Mouse (Mus musculus) forebrain, postnatal 0 days (tissue): ENCODE results near the gene Car14. TPM values are rescaled to one million over a fixed set of nuclear protein-coding genes. Genes with fewer than 3 reads are reported as not detected.
"Not testable (repeated sequence)": the region's sequence is repeated elsewhere in the genome, so short reads cannot be mapped to it uniquely, and the experiment has no call there.

Experiments used
- ATAC-seq: fragments of 200-750 bp; cut with Nextera tagmentation; 2 replicates; pipeline ENCODE4 v1.8.0; 2017; ENCODE audit warnings: mild to moderate bottlenecking, moderate library complexity
- DNase-seq: peaks from one replicate; pipeline ENCODE4 v3.0.0-alpha.2; 2015
- H3K27ac ChIP-seq: fragments of 300-500 bp; sonication (generic); 2 replicates; pipeline ENCODE4 v1.5.1; 2014; ENCODE audit warnings: low read depth, mild to moderate bottlenecking, antibody characterized with exemption, low read length, moderate library complexity, mixed read lengths
- H3K27me3 ChIP-seq: fragments of 300-500 bp; sonication (generic); 2 replicates; pipeline ENCODE4 v1.6.1; 2014; ENCODE audit warnings: mild to moderate bottlenecking, low read length, mixed read lengths; ENCODE audit not compliant: insufficient read depth
- H3K36me3 ChIP-seq: fragments of 300-500 bp; sonication (generic); 2 replicates; pipeline ENCODE4 v1.6.1; 2014; ENCODE audit warnings: mild to moderate bottlenecking, moderate library complexity; ENCODE audit not compliant: insufficient read depth
- H3K4me1 ChIP-seq: fragments of 300-500 bp; sonication (generic); 2 replicates; pipeline ENCODE4 v1.6.1; 2014; ENCODE audit warnings: antibody characterized with exemption; ENCODE audit not compliant: insufficient read depth
- H3K4me2 ChIP-seq: fragments of 300-500 bp; sonication (generic); 2 replicates; pipeline ENCODE4 v1.6.1; 2014; ENCODE audit warnings: low read depth, mild to moderate bottlenecking, moderate library complexity
- H3K4me3 ChIP-seq: fragments of 300-500 bp; sonication (generic); 2 replicates; pipeline ENCODE4 v1.5.1; 2014; ENCODE audit warnings: low read depth, low read length, mixed read lengths
- H3K9ac ChIP-seq: fragments of 300-500 bp; sonication (generic); 2 replicates; pipeline ENCODE4 v1.6.1; 2014; ENCODE audit warnings: mild to moderate bottlenecking
- H3K9me3 ChIP-seq: fragments of 300-500 bp; sonication (generic); 2 replicates; pipeline ENCODE4 v1.6.1; 2016; ENCODE audit warnings: low read length
- CTCF ChIP-seq: sonication (generic); IDR thresholded peaks from 2 replicates; pipeline ENCODE4 v1.5.1; 2016; ENCODE audit warnings: antibody characterized with exemption, control low read depth, low read depth
- WGBS: fragments of 180-500 bp; shearing (Covaris S2); extraction: QIAGEN DNeasy Blood & Tissue Kit; methylation state at CpG from one replicate; pipeline ENCODE4 v1.1.7; 2014; 5-methylcytosine and 5-hydroxymethylcytosine counted together
- polyA plus RNA-seq: library from polyadenylated mRNA; unstranded; fragments of >200 nt; fragmentation: Nextera tagmentation; extraction: Ambion mirVana; gene quantifications from 2 replicates; pipeline ENCODE4 v1.2.1, GENCODE M21; 2015
- total RNA-seq: library from RNA; depleted of rRNA; stranded (reverse); fragments of >200 nt; gene quantifications from 2 replicates; pipeline ENCODE4 v1.2.3, GENCODE M21; 2014

Gene Car14
- total and polyA plus RNA-seq, 2 experiments from 2014 or later, result 5.0 to 12.8 TPM

- H3K27me3 ChIP-seq, result 0 out of 2 replicates have a peak, but pooled peaks cover 4% of the 10 kb centered on the region
- H3K4me2 ChIP-seq, result no peak overlapping the region
- ATAC-seq (no peak), DNase-seq (no peak)
- H3K9me3 ChIP-seq, result no peaks in the 10 kb centered on the region
- TF ChIP-seq CTCF, result no peak
- no peak overlapping the region for H3K9ac ChIP-seq
- H3K27ac ChIP-seq, result no peak overlapping the region
- no peak overlapping the region for H3K4me3 ChIP-seq
- H3K4me1 ChIP-seq, result peaks cover 7% of the 10 kb centered on the region; the same call in 1 of the 2 replicates
- 0 out of 2 replicates have a peak, but pooled peaks cover 3% of the 10 kb centered on the region for H3K36me3 ChIP-seq
- 76% methylated on average over 13 of the region's 13 CpGs for WGBS
Observed at GRCm38 (mm10) chr3:95899800-95900524, 4.5 kb downstream of the Car14 start.

DNA sequence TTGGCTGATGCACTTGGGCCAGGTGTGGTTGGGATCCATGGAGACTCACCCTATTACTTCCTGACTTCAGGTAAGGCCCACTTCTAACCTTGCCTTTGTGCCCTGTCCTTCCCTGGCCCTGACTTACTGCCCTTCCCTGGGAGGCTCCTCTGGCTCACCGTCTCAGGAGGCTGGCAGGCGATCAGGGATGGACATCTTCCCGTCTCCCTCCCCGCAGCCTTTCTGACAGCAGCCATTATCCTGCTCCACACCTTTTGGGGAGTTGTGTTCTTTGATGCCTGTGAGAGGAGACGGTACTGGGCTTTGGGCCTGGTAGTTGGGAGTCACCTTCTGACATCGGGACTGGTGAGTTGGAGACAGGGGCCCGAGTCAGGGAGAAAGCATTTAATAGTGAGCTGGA, 9.0 kb downstream of the Car14 start:
- H3K36me3 ChIP-seq, H3K27me3 ChIP-seq, H3K9ac ChIP-seq, H3K4me3 ChIP-seq, H3K9me3 ChIP-seq, H3K4me2 ChIP-seq, ATAC-seq, H3K27ac ChIP-seq, H3K4me1 ChIP-seq, DNase-seq: not testable (repeated sequence)
- 86% methylated on average over 7 of the region's 7 CpGs for WGBS

- Histone ChIP-seq H3K4me3 (peak overlapping the region; percentile 58), H3K27ac (peak overlapping the region; percentile 52; the same call in 1 of the 2 replicates), H3K4me2 (peak overlapping the region; percentile 78), H3K36me3 (0 out of 2 replicates have a peak, but pooled peaks cover 3% of the 10 kb centered on the region), H3K4me1 (peaks cover 8% of the 10 kb centered on the region), H3K9me3 (no peaks in the 10 kb centered on the region), H3K27me3 (no peaks in the 10 kb centered on the region), H3K9ac (peak overlapping the region; percentile 73)
- 16% methylated on average over 16 of the region's 16 CpGs for WGBS
- TF ChIP-seq CTCF, result no peak
- DNase-seq (peak; percentile 45), ATAC-seq (peak; percentile 1; the same call in 1 of the 2 replicates)
Observed at GRCm38 (mm10) chr3:95894317-95895160, 10.0 kb downstream of the Car14 start.

DNA sequence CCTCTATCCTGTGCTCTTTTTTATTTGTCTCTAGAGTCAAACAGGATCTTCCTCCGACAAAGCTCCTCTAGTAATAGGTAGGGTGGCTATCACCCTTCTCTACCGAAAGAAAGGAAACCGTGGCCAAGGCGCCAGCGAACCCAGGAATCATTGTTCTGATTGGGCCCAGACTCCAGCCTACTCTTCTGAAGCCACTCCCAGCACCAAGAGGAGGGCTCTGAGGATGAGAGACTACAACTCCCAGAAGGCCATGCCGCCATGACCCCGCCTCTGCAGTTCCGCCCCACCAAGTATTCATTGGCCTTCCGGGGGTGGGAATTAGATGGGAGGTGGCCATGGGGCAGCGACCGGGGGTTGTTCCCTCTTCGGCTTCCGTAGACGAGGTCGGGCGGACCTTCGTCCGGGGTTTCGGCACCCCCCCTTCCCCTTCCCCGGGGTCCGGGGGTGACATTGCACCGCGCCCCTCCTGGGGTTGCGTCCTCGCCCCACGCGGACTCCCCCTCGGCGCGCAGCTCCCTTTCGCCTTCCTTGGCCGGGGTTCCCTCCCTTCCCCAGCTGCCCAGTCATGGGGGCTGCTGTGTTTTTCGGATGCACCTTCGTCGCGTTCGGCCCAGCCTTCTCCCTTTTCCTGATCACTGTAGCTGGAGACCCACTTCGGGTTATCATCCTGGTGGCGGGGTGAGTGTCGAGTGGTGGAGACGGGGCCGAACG, 10.7 kb downstream of the Car14 start, which contains the start of gene Aph1a:
Gene Aph1a (plus strand): TSS at position 364 of the 711 bp plus-strand sequence.
- peak within 1 kb of the TSS; percentile 73 for H3K9ac ChIP-seq
- H3K4me3 ChIP-seq, result peak within 1 kb of the TSS; percentile 58
- not testable (repeated sequence) for H3K4me1 ChIP-seq, H3K27me3 ChIP-seq, H3K36me3 ChIP-seq, H3K9me3 ChIP-seq
- H3K27ac ChIP-seq, result peak within 1 kb of the TSS; percentile 52
- ATAC-seq (peak; percentile 100), DNase-seq (peak; percentile 95)
- WGBS, result under 1% methylated on average over 25 of the region's 43 CpGs
- peak within 1 kb of the TSS; percentile 78 for H3K4me2 ChIP-seq

- DNase-seq (no peak), ATAC-seq (no peak)
- Histone ChIP-seq H3K9ac (peak overlapping the region; percentile 43), H3K27me3 (no peaks in the 10 kb centered on the region), H3K4me1 (peaks cover 8% of the 10 kb centered on the region), H3K4me3 (peak overlapping the region; percentile 58), H3K27ac (peak overlapping the region; percentile 51), H3K36me3 (0 out of 2 replicates have a peak, but pooled peaks cover 3% of the 10 kb centered on the region), H3K9me3 (no peaks in the 10 kb centered on the region), H3K4me2 (peak overlapping the region; percentile 57)
- WGBS, result 26% methylated on average over 7 of the region's 7 CpGs
- no peak for TF ChIP-seq CTCF
Observed at GRCm38 (mm10) chr3:95893126-95893525, 11.4 kb downstream of the Car14 start.
